Mouse (Mus musculus) neutrophil, adult 59 days (primary cell): ENCODE data around the gene Fgfr1op. TPM values are rescaled to one million over a fixed set of nuclear protein-coding genes. Genes with fewer than 3 reads are reported as not detected.

ENCODE experiments used
- total RNA-seq, 2 experiments: library from RNA; stranded (reverse); gene quantifications; 1 replicate in 1 of 2; 2 replicates in 1 of 2; pipeline ENCODE4 v1.2.4; 2023

Gene Fgfr1op
- 10 to 100 TPM; 13.7 to 19.9 TPM for total RNA-seq

DNA sequence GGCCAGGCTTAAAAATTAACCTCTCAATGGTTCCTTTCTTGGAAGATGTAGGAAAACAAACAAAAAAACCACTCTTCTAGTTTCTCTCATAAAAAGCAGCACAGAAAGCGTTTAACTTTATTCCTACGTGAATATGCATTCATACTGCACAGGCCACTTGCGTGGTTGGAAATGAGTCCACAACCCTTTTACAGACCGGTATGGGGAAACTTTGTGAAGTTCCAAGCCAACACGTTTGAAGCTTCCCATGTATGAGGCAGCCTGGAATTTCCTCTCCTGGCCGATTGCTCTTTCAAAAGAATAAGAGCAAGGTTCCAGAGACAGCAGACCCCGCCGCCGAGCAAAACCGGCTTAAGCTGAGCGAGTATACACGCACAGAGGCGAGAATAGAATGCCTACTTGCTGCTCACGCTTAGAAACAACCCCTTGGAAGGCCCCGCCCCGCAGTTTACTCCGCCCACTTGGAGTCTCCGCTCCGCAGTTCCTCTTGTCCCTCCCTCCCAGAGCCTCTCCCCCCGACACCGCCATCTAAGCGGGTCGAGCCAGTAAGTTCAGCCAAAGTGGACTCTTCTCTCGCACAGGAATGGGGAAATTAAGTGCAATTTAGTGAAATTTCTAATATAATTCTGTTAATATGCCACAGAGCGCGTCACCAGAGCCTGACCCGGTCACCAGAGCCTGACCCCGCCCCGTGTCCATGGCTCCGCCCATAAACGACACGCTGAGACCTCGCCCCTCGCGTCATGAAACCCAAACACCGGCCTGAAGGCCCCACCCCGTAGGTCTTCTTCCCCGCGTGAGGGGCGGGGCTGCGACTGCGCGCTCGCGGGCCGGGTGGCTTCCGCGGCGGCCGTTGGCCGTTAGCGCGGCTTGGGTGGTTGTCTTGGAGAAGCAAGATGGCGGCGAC is at the start of gene Fgfr1op:
Fgfr1op (plus strand) TSS at position 801 of the 907 bp plus-strand sequence.

GRCm38 (mm10) chr17:8147439-8148316 is 17.6 kb upstream of the Fgfr1op start, which contains the start of the genes Gm49673 and Rnaset2a:
Gene Gm49673 (minus strand): TSS chr17:8147788.
Gene Rnaset2a (minus strand): TSS chr17:8148097.

DNA sequence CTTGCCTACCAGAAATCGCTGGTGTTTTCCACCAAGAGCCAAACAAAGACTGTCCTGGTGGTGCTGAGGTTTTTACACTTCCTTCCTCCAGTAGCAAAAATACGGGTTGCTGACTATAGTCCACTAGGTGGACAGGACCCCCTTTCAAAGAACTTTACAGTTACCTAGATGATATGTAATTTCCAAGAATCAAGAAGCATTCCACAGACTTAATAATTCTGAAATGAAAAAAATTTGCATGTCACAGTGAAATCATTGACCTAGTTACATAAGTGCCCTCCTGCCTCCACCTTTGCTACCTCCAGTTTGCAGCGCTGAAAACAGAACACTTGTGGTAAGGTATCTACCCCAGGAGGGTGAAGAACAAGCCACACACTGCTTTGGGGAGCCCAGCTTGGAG is 70.4 kb downstream of the Fgfr1op start, which contains the start of gene Ccr6:
Ccr6 (plus strand) TSS at position 301 of the 400 bp plus-strand sequence.

Other genes starting within 250 kb of the Fgfr1op start
- gene Tagap, start 239.5 kb upstream of the Fgfr1op start, total RNA-seq: 10 to 100 TPM; 76.7 to 99.3 TPM
- 10 to 100 TPM; 23.4 to 33.1 TPM for gene Rsph3a, start 219.9 kb upstream of the Fgfr1op start, total RNA-seq
- under 1 TPM; 0.73 to 0.75 TPM for gene Gm49673, start 17.7 kb upstream of the Fgfr1op start, total RNA-seq
- gene Rnaset2a, start 17.4 kb upstream of the Fgfr1op start, total RNA-seq: 10 to 100 TPM; 26.8 to 29.4 TPM
- gene Ccr6, start 70.5 kb downstream of the Fgfr1op start, total RNA-seq: not detected
- gene Mpc1, start 117.4 kb downstream of the Fgfr1op start, total RNA-seq: 10 to 100 TPM; 60.7 to 61.5 TPM
- 100 to 1,000 TPM in 1 of 2 experiments, 10 to 100 TPM in 1; 96.0 to 112 TPM for gene Sft2d1, start 145.6 kb downstream of the Fgfr1op start, total RNA-seq
- gene Prr18, start 172.0 kb downstream of the Fgfr1op start, total RNA-seq: under 1 TPM; 0.29 to 0.42 TPM
- gene T2, start 190.5 kb downstream of the Fgfr1op start, total RNA-seq: not detected